Mouse (Mus musculus): ENCODE measurements around the gene Fbxo46.

The Fbxo46 gene

DNA sequence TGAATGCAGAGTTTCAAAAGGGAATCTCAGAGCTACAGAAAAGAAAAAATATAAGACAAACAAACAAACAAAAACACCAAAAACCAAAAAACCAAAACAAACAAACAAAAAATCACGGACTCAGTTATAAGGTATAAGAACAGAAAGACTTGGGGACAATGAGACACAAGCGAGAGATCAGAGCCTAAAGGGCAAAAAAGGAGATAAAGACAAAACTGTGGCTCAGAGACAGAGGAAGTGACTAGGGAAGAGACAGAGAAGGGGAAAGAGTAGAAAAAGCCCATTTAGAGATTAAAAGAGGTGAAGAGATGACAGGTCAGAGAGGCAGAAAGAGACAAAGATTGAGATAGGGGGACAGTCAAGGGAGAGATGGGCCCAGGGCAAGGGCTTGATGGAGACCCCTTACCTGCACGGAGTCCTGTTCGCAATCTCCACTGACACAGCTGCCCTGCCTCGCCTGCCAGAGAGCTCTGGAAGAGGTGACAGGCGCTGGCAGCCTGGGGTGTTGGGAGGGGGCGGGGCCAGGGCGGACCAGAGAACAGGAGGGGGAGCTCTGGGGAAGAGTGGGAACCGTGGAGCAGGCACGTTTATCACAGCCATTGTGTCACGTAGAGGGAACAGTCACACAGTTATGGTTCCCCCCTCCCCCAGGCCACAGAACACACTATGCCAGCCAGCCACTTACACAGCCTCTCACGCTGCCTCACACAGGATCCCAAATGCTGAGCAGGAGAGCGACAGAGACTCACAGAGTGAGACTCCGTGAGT is 46.2 kb downstream of the Fbxo46 start, which contains the start of gene Gipr:
TSS of gene Gipr (minus strand) at position 472 of the 768 bp plus-strand sequence.
- no peak for DNase-seq (ENCODE audit: low spot score in 2 of 2)

DNA sequence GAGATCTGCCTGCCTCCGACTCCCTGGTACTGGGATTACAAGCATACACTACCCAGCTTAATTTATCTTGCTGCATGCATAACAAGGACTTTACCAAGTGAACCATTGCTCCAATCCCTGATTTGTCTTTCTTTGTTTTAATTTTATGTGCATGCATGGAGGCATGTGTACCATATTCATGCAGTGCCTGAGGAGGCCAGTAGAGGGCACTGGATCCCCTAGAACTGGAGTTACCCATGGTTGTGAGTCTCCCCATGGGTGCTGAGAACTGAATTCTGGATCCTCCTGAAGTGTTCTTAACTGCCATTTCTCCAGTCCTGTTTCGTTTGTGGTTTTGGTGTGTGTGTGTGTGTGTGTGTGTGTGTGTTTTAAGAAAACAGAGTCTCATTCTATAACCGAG is 47.3 kb downstream of the Fbxo46 start:
- no peak for DNase-seq (ENCODE audit: low spot score in 2 of 2)

DNA sequence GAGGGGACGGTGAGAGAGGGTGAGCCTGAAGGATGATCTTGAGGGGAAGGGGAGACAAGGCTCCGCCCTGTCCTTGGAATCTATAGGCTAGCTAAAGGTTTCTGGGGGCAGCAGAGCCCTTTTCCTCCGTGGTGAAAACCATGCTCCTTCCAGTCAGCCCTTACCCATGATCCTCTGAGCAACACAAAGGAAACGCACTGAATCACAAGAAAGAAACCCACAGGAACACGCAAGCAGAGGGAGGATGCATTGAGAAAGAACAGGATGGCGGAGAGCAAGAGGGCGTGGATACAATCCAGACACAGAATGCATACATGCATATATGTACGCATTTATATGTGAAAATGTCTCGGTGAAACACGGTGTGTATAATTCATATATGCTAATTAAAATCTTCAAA is 49.8 kb downstream of the Fbxo46 start:
- DNase-seq (ENCODE audit: low spot score in 2 of 2), result no peak

DNA sequence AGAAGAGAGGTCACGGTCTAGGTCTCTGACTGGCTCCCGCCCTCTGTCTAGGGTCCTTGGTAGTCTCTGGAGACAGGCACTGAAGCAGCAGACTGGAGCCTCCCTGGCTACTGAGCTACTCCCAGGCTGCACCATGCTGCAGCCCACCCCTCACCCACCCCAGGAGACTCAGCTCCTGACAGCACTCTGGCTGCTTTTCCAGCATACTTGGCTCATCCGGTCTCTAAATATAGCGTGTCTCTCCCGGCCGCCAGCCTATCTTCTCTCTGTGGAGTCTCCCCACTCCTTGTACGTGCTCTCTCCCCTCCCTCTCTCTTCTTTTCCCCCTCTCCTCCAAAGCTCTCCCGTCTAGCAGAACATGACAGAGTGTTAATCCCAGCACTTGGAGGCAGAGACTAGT is 50.5 kb downstream of the Fbxo46 start:
- no peak for DNase-seq (ENCODE audit: low spot score in 2 of 2)

DNA sequence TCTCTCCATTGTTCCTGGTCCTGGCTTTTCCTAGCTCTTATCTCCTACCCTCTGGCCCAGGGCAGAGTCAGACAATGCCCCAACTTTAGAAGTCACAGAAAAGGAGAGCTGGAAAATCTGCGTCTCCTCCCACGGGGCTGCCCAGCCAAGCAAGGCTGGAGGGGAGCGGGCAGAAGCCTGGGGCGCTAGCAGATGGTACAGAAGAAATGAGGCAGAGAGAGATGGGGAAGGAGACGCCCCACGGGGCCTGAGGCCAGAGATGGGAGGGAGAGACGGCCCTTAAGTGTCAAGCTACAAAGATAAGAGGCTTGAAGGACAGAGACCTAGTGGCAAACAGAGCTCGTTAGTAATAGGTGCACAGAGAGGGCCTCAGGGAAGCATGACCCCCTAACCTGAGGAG is 52.2 kb downstream of the Fbxo46 start:
- DNase-seq (ENCODE audit: low spot score in 2 of 2), result no peak

DNA sequence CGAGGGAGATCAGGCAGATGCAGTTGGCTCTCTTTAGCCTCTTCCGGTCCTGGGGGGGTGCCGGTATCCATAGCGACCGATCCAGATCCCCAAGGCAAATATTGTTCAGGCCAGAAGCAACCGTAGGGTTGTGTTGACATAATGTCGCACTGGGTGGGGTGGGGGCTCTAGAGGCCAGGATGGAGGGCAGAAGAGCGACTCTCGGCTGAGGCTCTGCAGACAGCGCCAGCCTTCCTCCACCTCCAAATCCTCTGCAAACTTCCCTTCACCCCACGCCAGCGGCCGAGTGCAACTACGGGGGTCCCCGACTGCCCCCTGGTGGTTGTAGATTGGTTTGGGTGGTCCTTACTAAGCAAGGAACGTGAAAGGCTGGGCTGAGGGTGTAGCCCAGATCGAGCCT is 53.2 kb downstream of the Fbxo46 start:
- peak; percentile 76 to 96 for DNase-seq (ENCODE audit: low spot score in 2 of 2)

DNA sequence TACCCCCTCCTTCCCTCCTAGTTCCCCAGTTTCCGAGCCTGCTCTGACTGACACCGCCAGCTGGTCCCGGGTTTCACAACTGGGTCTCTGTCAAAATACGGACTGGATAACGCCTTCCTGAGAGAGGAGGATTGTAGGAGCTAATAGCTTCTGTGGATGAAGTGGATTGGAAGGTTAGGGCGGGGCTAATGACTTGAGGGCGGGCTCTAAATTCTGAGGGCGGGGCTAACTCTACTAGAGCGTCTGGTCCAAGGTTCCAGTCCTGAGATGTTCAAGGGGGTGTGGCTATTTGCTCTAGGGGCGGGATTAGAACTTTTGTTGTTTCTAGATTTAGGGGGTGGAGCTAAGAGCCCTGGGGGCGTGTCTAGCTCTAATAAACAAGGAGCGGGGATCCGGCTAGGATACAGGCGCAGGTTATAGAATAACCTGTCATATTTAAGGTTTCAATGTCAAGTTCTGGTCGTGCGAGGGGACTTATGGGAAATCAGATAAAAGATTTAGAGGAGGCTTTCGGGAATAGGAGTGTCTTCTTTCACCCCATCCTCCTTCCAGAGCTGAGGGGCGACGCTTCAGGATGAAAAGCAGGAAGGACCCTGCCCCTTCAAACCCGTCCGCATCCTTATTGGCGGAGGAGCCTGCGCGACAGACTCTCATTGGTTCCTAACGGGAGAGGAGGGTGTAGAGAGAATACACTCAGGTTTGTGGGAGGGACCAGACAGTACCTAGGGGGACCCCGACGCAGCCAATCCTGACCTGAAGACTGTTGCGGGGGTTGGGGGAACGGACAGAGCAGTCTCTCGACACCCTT is 56.3 kb downstream of the Fbxo46 start, which contains the start of gene Eml2:
TSS of gene Eml2 (plus strand) at position 714 of the 808 bp plus-strand sequence.
- no peak for DNase-seq (ENCODE audit: low spot score in 2 of 2)

DNA sequence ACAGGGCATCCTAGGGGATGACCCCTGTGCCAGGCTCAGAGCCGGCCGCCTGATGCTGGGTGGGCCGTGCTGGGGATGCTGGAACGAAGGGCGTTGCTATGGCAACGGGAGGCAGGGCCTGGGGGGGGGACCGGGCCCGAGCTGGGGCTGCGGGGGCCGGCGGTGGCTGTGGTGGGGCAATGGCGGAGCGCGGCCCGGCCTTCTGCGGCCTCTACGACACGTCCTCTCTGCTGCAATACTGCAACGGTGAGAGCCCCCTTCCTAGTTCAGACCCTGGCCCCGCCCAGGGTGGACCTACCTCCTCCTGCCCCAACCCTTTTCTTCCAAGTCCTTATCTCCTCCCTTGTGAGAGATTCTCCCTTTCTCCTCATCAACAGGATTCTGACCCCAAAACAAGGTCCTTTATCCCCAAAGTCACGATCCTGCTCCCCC is 56.9 kb downstream of the Fbxo46 start:
- no peak for DNase-seq (ENCODE audit: low spot score in 2 of 2)

DNA sequence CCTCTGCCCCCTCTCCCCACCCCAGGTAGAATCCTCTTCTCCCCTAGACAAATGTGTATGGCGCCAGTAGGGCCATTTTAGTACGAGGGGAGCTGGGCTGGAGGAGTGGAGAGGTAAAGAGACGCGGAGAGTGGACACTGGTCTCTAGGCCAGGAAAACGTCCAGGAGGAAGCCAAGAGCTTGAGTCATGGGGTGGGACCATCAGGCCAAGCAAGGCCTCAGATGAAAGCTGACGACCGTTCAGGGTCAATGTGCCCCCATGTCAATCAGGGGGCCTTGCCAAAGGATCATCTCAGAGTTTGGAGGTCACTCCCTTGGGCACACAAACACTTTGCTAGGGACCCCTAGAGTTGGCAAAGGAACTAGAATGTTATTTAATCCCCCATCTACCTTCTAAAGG is 57.6 kb downstream of the Fbxo46 start:
- DNase-seq (ENCODE audit: low spot score in 2 of 2), result no peak

DNA sequence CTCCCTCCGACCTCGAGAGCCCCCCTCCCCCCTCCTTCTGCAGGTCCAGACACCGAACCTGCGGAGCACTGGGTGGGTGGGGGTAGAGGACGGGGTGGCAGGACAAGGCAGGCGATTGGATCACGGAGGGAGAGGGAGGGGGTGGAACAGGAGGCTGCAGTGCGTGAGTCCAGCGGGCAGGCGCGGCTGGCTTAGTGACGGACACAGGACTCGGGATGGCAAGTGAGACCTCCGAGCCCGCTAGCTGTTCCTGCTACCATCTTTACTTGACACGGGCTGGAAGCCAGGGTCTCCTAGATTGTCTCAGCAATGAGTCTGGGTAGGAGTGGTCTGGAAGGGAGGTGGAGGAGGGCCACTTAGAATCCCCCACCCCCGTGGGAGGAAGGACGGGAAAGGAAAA is 58.4 kb downstream of the Fbxo46 start:
- no peak for DNase-seq (ENCODE audit: low spot score in 2 of 2)

DNA sequence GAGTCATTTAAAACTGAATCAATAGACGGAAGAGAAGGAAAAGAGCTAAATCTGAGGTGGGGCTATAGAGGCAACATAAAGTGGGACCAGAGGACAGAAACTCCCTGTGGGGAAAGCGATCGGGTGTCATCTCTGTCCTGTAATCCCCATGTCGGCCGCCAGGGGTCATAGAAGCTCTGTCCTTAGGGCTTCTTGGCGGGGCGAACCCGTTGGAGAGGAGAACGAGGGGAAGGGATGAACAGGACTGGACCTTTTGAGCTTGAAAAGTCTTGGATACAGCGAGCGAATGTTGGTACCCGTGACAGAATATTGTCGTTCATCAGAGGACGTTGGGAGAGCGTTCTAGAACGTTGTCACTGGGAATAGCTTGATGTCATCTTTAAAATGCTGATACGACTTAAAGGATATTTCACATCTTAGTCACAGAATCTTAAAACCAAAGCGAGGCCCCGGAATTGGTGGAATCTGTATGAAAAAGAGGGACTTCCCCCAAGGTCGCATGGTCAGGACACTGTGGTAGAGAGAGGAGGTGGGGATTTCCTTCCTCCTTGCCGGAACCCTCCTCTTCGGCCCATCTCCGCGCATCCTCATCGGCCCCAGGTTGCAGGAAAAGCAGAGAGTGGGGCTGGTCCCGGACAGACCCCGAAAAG is 58.9 kb downstream of the Fbxo46 start:
- peak; percentile 58 to 79 for DNase-seq (ENCODE audit: low spot score in 2 of 2)

DNA sequence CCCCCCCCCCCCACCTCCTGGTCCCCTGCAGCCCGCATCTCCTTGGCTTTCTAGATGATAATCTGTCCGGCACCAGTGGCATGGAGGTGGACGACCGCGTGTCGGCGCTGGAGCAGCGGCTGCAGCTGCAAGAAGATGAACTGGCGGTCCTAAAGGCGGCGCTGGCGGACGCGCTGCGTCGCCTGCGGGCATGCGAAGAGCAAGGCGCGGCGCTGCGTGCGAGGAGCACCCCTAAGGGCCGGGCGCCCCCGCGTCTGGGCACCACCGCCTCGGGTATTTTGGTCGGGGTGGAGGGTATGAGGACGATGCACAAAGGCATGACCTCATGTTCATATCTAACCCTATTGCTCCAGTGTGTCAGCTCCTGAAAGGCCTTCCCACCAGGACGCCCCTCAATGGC is 59.5 kb downstream of the Fbxo46 start:
- peak in 1 of 2 experiments; percentile 45 for DNase-seq (ENCODE audit: low spot score in 2 of 2)

DNA sequence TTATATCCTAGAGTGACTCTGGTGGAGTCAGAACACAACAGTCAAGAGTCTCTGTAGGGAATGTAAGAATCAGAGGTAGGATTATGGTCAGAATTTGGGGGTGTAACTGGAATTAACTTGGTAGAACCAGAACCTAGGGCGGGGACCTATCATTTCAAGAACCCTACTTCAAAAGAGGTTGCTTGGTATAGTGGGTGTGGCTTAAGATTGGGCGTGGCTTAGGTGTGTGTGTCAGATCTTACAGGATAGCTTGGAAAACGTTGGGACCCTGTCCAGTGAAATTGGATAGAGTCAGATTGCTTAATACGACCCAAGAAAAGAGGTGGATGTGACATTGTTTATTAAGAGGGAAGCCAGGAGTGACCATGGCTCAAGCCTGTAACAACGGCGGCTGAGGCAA is 60.3 kb downstream of the Fbxo46 start:
- DNase-seq (ENCODE audit: low spot score in 2 of 2), result no peak

DNA sequence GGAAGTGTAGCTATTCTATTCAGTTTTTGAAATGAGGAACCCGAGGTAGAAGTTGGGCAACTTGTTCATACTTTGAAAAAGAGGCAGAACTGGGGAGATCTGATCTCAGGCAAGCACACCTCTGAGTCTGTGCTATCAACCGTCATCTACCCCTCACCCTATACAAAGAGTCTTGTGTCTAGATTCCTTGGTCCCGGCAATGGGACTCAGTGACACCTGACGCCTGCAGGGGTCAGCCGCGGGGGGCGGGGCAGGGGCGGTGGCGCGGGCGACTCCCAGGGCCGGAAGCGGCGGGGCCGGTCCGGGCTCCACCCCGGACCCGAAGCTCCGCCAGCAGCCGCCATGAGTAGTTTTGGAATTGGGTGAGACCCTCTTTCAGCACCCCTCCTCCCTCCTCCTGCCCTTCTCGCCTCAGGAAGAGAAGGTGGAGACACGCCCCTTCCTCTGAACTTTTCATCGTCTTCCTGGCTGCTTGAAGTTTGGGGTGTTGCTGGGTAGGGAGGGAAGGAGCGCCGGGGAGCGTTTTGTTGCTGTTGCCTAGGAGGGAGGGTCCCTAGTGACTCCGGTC is 61.3 kb downstream of the Fbxo46 start:
- peak; percentile 23 to 43 for DNase-seq (ENCODE audit: low spot score in 2 of 2)

DNA sequence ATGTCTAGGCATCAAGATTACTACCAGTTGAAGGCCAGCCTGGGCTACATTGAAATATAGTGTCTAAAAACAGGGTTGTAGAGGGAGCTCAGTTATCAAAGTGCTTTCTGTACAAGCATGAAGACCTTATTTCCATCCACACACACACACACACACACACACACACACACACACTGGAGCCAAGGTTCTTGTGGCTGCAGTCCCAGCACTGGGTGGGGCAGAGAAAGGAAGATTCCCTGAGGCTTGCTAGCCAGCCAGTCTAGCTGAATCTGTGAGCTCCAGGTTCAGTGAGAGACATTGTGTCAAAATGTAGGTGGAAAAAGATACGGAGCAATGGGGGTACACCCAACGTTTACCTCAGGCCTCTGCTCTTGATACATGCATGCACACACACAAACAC is 64.6 kb downstream of the Fbxo46 start:
- DNase-seq (ENCODE audit: low spot score in 2 of 2), result no peak

DNA sequence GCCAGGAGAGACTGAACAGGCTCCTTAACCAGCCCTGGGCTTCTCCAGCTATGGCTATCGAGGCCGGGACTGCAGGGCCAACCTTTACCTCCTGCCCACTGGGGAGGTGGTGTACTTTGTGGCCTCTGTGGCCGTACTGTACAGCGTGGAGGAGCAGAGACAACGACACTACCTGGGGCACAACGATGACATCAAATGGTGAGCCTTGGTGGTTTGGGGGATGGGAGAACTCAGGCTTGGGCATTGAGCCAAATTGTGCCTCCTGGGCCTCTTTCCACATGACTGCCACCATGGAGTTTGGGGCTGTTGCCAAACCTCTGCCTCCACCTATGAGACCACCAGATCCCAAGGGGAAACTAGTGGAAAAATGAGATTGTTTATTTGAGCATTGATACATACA is 65.1 kb downstream of the Fbxo46 start:
- DNase-seq (ENCODE audit: low spot score in 2 of 2), result no peak

Measured in thymus, postnatal 10 days (tissue).